Mouse (Mus musculus): ENCODE measurements around the gene Spaca1.
"Not testable (repeated sequence)": the region's sequence is repeated elsewhere in the genome, so short reads cannot be mapped to it uniquely, and the experiment has no call there.

Gene Spaca1

DNA sequence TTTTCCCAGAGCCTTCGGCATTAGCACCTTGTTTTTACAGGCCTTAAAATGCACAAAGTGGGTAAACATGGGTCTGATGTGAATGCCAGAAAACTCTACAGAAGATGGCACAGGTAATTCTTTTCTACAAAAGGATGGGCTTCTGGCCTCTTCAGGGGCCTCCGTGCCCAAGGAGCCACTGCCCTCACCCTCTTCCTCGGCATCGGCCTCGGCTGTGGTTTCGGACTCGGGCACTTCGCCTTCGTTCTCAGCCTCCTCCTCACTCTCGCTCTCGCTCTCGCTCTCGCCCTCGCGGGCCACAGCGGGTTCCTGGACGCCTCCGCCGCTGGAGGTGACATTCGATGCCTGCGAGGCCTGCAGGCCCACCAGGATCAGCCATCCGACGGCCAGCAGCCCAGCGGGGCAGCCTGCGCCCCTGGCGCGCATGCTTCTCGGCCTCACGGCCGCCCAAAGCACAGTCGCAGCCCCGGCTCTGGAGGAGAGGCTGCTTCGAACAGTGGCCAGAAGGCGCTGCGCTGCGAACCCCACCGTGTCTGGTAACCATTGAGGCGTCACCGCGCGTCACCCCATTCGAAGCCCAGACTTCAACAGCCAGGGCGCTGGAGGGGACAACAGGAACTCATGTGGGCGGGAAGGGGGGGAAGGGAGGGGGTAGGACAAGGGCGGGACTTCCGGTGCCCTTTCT, at the start of gene Spaca1:
Gene Spaca1 (minus strand): TSS at position 621 of the 685 bp plus-strand sequence.
- DNase-seq: peak; percentile 85

- not testable (repeated sequence) for DNase-seq
These were observed 37.3 kb upstream of the Spaca1 start for GRCm38 (mm10) chr4:34087286-34087685.

GRCm38 (mm10) chr4:34081064-34081463, 31.1 kb upstream of the Spaca1 start:
- DNase-seq: no peak

- no peak for DNase-seq
These were observed 19.0 kb upstream of the Spaca1 start for GRCm38 (mm10) chr4:34069002-34069401.

DNA sequence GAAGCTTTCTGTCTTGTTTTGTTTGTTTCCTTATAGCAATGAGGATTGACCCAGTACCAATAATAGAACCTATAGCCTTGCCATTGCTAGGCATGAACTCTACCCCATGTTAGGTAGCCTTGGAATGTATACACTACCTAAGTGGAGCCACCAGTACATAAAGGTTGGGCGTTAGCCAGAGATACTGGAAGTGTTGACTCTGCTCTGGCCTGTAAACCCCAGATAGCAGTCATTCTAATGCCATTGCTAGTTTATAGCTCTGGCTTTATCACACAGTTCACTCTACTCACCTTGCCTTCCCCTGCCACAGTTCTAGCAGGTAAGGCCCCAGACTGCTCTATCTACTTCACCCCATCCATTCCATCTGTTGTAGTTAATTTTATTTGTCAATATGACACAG, 8.3 kb upstream of the Spaca1 start:
- no peak for DNase-seq

DNA sequence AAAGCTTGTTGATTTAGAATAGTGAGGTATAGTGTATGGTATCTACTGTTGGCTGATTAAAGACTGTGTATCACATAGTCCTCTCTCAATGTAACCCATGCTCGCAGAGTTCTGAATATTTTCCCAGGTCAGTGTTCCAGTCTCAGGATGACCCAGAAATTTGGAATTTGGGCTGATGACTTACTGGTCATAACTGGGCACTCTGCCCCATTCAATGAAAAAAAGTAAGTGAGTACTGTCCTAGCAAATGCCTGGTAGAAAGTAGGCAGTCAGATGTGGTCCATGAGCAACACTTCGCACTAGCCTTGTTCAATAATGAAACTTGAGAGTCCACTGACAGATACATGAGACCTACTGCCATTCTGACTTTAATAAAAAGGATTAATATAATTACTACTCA, 23.2 kb downstream of the Spaca1 start:
- no peak for DNase-seq

DNA sequence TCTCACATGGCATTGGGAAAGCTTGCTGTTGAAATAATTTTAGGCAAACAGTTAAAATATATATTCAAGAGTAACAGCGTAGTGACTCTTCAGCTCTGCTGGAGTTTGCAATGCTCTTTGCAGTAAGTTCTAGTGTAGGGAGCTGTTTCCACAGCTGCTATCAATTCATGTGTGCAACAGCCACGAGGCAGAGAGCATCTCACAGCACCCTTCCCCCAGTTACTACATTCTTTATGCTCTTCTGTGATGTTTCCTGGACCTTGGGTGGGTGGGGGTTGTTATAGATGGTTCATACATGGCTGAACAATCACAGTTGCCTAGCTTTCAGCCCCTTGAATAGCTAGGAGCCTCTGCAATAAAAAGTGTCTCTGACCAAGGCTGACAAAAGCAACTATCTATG, 28.5 kb downstream of the Spaca1 start:
- DNase-seq: no peak

GRCm38 (mm10) chr4:33996382-33996781, 53.6 kb downstream of the Spaca1 start:
- DNase-seq: no peak

- DNase-seq: no peak
These were observed 57.3 kb downstream of the Spaca1 start for GRCm38 (mm10) chr4:33992687-33993086.

DNA sequence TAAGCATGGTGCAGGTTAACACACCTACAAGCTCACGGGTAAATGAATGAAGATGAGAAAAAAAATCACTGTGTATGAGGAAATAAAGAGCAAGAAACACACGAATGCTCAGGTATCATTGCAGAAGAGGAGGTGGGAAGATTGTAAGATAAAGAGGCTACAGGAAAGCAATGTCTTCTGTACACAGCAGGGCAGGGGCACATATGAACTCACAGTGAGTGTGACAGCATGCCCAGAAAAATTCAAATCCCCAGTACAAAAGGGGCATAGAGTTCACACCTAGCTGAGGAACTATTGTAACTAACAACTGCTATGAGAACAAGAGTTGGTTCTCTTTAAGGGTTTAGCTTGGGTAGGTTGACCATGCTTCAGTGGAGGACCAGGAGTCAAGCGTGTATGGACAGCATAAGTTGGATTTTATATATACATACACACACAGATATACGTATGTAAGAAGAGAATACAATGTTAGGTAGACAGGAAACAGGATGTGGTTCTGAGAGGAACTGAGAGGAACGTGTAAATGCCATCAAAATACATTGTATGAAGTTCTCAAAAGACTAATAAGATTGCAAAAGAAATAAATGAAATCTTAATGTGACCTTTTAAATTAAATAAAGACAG, 61.4 kb downstream of the Spaca1 start:
- no peak for DNase-seq
